Mouse (Mus musculus) embryonic fibroblast, embryonic 13.5 days (primary cell): ENCODE measurements at regions not wholly inside any gene's neighbourhood (a gene's known extent, or its start where the extent isn't known, plus 50 kb on each side); places are given as distances from the start of the nearest gene placed in this dataset.

Source experiments
- H3K27ac ChIP-seq: 2 replicates; pipeline ENCODE4 v1.5.1; 2012; ENCODE audit warnings: low read length, control low read depth, inconsistent platforms; ENCODE audit not compliant: insufficient read depth
- H3K4me1 ChIP-seq: 2 replicates; pipeline ENCODE4 v1.6.1; 2011; ENCODE audit warnings: low read length; ENCODE audit not compliant: control insufficient read depth, insufficient read depth
- H3K4me3 ChIP-seq: 2 replicates; pipeline ENCODE4 v1.5.1; 2011; ENCODE audit warnings: mild to moderate bottlenecking, control low read depth, low read length; ENCODE audit not compliant: insufficient read depth
- CTCF ChIP-seq: IDR thresholded peaks from 2 replicates; pipeline ENCODE4 v1.5.1; 2011; ENCODE audit warnings: mild to moderate bottlenecking, control low read depth, low read length, moderate library complexity, borderline replicate concordance; ENCODE audit not compliant: insufficient read depth
- POLR2A ChIP-seq: IDR thresholded peaks from 2 replicates; pipeline ENCODE4 v1.6.1; 2011; ENCODE audit warnings: low read depth, mild to moderate bottlenecking, control low read depth, low read length, moderate library complexity

DNA sequence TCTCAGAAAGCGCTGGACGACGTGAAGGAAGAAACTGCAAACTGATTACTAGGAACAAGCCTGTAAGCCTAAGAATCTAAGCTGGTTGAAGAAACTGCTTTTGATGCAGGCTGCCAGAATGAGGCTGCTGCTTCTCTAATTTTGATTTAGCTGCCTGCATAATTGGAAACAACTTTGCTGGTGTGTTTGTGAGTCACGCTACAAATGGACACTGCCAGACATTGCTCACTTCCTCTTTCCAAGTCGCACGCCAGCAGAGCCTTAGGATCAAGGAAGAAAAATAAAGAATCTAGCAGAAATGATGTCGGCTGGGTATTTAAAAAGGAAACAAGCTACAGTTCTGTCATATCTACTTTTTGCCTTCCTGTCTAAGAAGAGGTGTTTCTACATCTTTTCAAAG lies 81.0 kb downstream of the A730046J19Rik start:
- TF ChIP-seq CTCF, result no peak
- no peak for TF ChIP-seq POLR2A
- H3K4me1 ChIP-seq, result no peaks in the 10 kb centered on the region
- H3K4me3 ChIP-seq, result no peak overlapping the region
- peak overlapping the region; percentile 40; the same call in 1 of the 2 replicates for H3K27ac ChIP-seq

GRCm38 (mm10) chrX:144265934-144266333 lies 51.7 kb upstream of the Alg13 start:
- Histone ChIP-seq H3K4me3 (no peak overlapping the region), H3K27ac (no peak overlapping the region), H3K4me1 (no peaks in the 10 kb centered on the region)
- TF ChIP-seq CTCF, result no peak
- TF ChIP-seq POLR2A, result no peak
